Mouse (Mus musculus) thymus, adult 2 months (tissue): ENCODE measurements around the gene Dapp1.

Experiments
- CTCF ChIP-seq: fragments of 200-500 bp; IDR thresholded peaks from 2 replicates; pipeline ENCODE4 v1.5.1; 2012; ENCODE audit warnings: mild to moderate bottlenecking, control low read depth, low read length, moderate library complexity, borderline replicate concordance; ENCODE audit not compliant: control insufficient read depth, poor library complexity, insufficient read depth; ENCODE audit errors: extremely low read depth
- POLR2A ChIP-seq: fragments of 200-500 bp; IDR thresholded peaks from 2 replicates; pipeline ENCODE4 v1.6.1; 2012; ENCODE audit warnings: mild to moderate bottlenecking, low read length, control low read depth, moderate library complexity; ENCODE audit not compliant: control insufficient read depth, poor library complexity, insufficient read depth; ENCODE audit errors: extremely low read depth

DNA sequence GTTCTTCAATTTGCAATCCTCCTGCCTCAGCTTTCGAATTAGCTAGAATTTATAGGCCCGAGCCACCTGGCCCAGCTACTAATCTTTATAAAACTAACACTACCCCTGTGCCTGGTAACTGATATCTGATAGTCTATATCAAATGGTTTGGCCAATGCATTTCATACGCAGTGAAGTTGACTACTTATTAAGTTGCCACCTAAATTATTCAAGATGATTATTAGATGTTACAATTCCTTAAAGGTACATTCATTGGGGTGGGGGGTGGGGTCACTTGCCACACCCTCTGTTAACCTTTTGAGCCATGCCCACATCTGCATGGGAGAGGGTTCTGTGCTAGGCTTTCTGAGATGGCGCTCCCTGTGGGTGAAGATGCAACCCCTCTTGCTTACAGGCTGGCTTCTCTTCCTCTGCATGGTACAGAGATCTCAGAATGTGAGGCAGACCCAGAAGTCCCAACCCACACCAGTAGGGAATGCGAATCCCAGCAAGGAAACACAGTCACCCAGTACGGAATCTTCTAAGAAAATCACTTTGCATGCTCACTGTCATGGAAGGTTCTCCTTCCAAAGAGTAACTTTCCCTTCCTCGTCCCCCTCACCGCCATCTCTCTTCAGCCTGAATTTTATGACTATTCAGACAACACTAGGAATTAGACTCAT lies 18.8 kb upstream of the Dapp1 start:
- no peak for TF ChIP-seq CTCF
- no peak for TF ChIP-seq POLR2A
